Mouse (Mus musculus): ENCODE results near the gene Gngt2. TPM values are rescaled to one million over a fixed set of nuclear protein-coding genes. Genes with fewer than 3 reads are reported as not detected.

Gngt2 gene
- polyA plus RNA-seq, 1 experiment from 2014 or later = 19.5 TPM

DNA sequence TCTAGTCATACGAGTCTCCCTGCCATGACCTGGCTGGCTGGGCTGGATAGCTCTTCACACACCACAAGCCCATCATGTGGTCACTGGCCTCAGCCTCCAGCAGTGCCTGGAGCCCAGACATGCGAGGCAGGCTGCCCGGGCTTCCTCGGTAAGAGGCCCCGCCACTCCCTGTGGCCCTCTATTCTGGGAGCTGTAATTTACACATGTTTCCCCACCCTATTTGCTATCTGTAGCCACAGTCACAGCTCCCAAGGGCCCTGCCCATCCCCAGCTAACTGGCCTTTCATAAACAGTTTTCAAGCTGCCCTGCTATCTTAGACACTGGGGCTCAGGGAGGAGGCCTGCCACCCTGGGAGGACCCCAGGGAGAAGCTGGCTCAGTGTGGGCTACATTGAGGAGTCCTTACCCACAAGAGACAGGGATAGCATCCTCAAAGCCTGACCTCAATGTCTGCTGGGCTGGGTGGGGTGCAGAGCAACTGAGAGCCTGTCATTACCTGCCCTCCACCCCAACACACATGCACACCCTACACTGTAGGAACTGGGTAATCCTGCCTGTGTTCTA lies 28.5 kb upstream of the Gngt2 start:
- no peaks in the 10 kb centered on the region for H3K36me3 ChIP-seq (ENCODE audit: control insufficient read depth, insufficient read depth, low read length)
- ATAC-seq (ENCODE audit: low FRiP score, low TSS enrichment) = no peak
- no peaks in the 10 kb centered on the region for H3K4me1 ChIP-seq (ENCODE audit: control insufficient read depth, insufficient read depth, low read length)
- H3K4me3 ChIP-seq (ENCODE audit: low read length) = no peak overlapping the region
- H3K27me3 ChIP-seq (ENCODE audit: control insufficient read depth, insufficient read depth, low read length) = no peaks in the 10 kb centered on the region
- no peak overlapping the region for H3K9ac ChIP-seq (ENCODE audit: low read depth, low read length)
- H3K9me3 ChIP-seq (ENCODE audit: control insufficient read depth, low read length) = peaks cover 3% of the 10 kb centered on the region; the same call in 1 of the 2 replicates
- WGBS = 87% methylated on average over 3 of the region's 5 CpGs
- no peak overlapping the region for H3K4me2 ChIP-seq (replicated peaks; ENCODE audit: low read depth, low read length)
- no peak overlapping the region for H3K27ac ChIP-seq (ENCODE audit: low read depth, low read length)

DNA sequence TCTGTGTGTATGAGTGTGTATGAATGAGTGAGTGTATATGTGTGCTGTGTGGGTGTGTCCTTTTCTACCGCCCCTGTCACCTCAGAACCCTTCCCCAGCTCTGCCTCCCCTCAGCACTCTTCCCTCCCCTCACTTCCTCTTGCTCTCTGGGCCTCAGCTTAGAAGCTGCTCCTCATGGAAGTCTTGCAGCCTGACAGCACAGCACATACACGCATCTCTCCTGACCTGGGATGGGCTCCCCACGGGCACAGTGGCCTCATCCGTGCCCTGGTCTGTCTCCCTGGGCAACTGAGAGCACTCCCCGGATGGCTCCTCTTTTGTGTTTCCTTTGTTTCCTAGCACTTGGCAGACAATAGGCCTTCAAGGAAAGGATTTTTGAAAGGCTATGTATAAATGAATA lies 27.4 kb upstream of the Gngt2 start:
- no peak overlapping the region for H3K27ac ChIP-seq (ENCODE audit: low read depth, low read length)
- H3K36me3 ChIP-seq (ENCODE audit: control insufficient read depth, insufficient read depth, low read length) = no peaks in the 10 kb centered on the region
- 53% methylated on average over 5 of the region's 5 CpGs for WGBS
- no peak overlapping the region for H3K4me2 ChIP-seq (replicated peaks; ENCODE audit: low read depth, low read length)
- H3K9ac ChIP-seq (ENCODE audit: low read depth, low read length) = no peak overlapping the region
- no peaks in the 10 kb centered on the region for H3K27me3 ChIP-seq (ENCODE audit: control insufficient read depth, insufficient read depth, low read length)
- H3K4me1 ChIP-seq (ENCODE audit: control insufficient read depth, insufficient read depth, low read length) = no peaks in the 10 kb centered on the region
- H3K9me3 ChIP-seq (ENCODE audit: control insufficient read depth, low read length) = peaks cover 3% of the 10 kb centered on the region; the same call in 1 of the 2 replicates
- no peak for ATAC-seq (ENCODE audit: low FRiP score, low TSS enrichment)
- no peak overlapping the region for H3K4me3 ChIP-seq (ENCODE audit: low read length)

DNA sequence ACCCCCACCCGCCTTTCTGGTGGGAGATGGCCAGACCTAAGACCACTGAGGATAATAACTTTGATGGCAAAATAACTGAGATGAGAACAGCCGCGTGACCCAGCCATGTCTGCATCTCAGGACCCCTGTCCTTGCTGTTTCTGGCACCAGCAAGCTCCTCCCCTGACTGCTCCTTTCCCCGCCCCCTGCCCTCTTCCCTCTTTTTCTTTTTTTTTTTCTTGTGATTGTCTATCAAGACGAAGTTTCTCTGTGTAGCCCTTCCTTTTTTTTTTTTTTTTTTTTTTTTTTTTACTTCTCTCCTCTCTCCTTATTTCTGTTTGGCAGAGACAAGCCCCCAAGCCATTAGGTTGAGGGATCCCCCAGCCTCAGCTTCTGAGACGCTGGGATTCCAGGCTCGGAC lies 26.2 kb upstream of the Gngt2 start:
- no peak overlapping the region for H3K27ac ChIP-seq (ENCODE audit: low read depth, low read length)
- no peak overlapping the region for H3K9ac ChIP-seq (ENCODE audit: low read depth, low read length)
- ATAC-seq (ENCODE audit: low FRiP score, low TSS enrichment) = no peak
- H3K27me3 ChIP-seq (ENCODE audit: control insufficient read depth, insufficient read depth, low read length) = no peaks in the 10 kb centered on the region
- H3K36me3 ChIP-seq (ENCODE audit: control insufficient read depth, insufficient read depth, low read length) = no peaks in the 10 kb centered on the region
- 58% methylated on average over 7 of the region's 7 CpGs for WGBS
- no peak overlapping the region for H3K4me2 ChIP-seq (replicated peaks; ENCODE audit: low read depth, low read length)
- H3K4me3 ChIP-seq (ENCODE audit: low read length) = no peak overlapping the region
- no peaks in the 10 kb centered on the region for H3K4me1 ChIP-seq (ENCODE audit: control insufficient read depth, insufficient read depth, low read length)
- H3K9me3 ChIP-seq (ENCODE audit: control insufficient read depth, low read length) = peaks cover 3% of the 10 kb centered on the region; the same call in 1 of the 2 replicates

DNA sequence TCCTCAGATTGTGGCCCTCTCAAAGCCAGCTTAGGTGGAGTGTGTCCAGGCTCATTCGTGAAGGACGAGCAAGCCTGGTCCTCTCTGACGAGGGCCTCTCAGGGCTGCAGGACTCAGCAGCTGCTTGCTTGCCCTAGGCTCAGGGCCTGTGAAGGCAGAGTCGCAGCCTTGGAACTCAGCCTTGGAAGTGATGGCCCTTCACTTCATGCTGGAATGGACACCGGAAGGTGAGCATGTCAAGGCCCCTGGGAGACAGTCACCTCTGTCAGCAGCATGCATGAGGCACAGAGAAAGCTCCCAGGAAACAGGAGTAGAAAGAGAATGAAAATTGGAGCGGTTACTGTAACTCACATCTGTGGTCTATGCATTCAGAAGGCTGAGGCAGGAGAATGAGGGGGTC lies 25.3 kb upstream of the Gngt2 start:
- H3K9me3 ChIP-seq (ENCODE audit: control insufficient read depth, low read length) = peaks cover 3% of the 10 kb centered on the region; the same call in 1 of the 2 replicates
- no peaks in the 10 kb centered on the region for H3K4me1 ChIP-seq (ENCODE audit: control insufficient read depth, insufficient read depth, low read length)
- H3K4me3 ChIP-seq (ENCODE audit: low read length) = no peak overlapping the region
- no peak for ATAC-seq (ENCODE audit: low FRiP score, low TSS enrichment)
- no peaks in the 10 kb centered on the region for H3K27me3 ChIP-seq (ENCODE audit: control insufficient read depth, insufficient read depth, low read length)
- 81% methylated on average over 6 of the region's 6 CpGs for WGBS
- H3K4me2 ChIP-seq (replicated peaks; ENCODE audit: low read depth, low read length) = no peak overlapping the region
- no peak overlapping the region for H3K27ac ChIP-seq (ENCODE audit: low read depth, low read length)
- H3K36me3 ChIP-seq (ENCODE audit: control insufficient read depth, insufficient read depth, low read length) = no peaks in the 10 kb centered on the region
- H3K9ac ChIP-seq (ENCODE audit: low read depth, low read length) = no peak overlapping the region

DNA sequence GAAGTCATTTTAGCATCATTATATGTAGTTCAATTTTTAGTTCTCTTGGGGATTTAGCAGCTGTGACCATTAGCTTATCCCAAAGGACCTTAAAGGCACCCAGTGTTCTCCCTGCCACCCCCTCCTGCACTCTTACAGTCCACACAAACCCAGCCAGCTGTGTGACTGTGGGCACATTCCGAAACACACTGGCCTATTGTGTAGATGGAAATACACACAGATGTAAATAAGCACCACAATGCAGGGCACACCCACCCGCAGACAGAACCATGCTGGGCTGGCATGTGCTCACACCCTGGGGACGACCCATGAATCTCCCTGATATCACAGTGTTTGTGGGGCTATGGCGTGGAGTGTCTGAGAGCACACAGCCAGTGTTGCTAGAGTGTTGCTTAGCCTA lies 24.8 kb upstream of the Gngt2 start:
- no peak overlapping the region for H3K9ac ChIP-seq (ENCODE audit: low read depth, low read length)
- H3K4me1 ChIP-seq (ENCODE audit: control insufficient read depth, insufficient read depth, low read length) = no peaks in the 10 kb centered on the region
- H3K27ac ChIP-seq (ENCODE audit: low read depth, low read length) = no peak overlapping the region
- 73% methylated on average over 4 of the region's 4 CpGs for WGBS
- no peak overlapping the region for H3K4me3 ChIP-seq (ENCODE audit: low read length)
- no peaks in the 10 kb centered on the region for H3K27me3 ChIP-seq (ENCODE audit: control insufficient read depth, insufficient read depth, low read length)
- H3K4me2 ChIP-seq (replicated peaks; ENCODE audit: low read depth, low read length) = no peak overlapping the region
- no peaks in the 10 kb centered on the region for H3K36me3 ChIP-seq (ENCODE audit: control insufficient read depth, insufficient read depth, low read length)
- no peak for ATAC-seq (ENCODE audit: low FRiP score, low TSS enrichment)
- H3K9me3 ChIP-seq (ENCODE audit: control insufficient read depth, low read length) = peaks cover 3% of the 10 kb centered on the region; the same call in 1 of the 2 replicates

DNA sequence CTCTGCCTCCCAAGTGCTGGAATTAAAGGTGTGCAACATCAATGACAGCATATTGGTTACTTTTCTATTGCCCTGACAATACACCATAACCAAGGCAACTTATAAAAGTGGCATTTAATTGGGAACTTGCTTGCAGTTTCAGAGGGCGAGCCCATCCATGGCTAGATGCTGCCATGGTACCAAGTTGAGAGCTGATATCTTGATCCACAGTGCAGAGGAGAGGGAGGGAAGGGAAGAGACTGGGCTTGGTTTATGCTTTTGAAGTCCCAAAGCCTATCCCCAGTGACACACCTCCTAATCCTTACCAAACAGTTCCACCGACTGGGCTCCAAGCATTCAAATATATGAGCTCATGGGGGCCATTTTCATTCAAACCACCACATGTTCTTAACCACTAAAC lies 22.9 kb upstream of the Gngt2 start:
- no peak overlapping the region for H3K4me2 ChIP-seq (replicated peaks; ENCODE audit: low read depth, low read length)
- H3K9me3 ChIP-seq (ENCODE audit: control insufficient read depth, low read length) = no peaks in the 10 kb centered on the region; the same call in 1 of the 2 replicates
- H3K9ac ChIP-seq (ENCODE audit: low read depth, low read length) = no peak overlapping the region
- H3K4me1 ChIP-seq (ENCODE audit: control insufficient read depth, insufficient read depth, low read length) = no peaks in the 10 kb centered on the region
- no peak for ATAC-seq (ENCODE audit: low FRiP score, low TSS enrichment)
- H3K27me3 ChIP-seq (ENCODE audit: control insufficient read depth, insufficient read depth, low read length) = no peaks in the 10 kb centered on the region
- H3K36me3 ChIP-seq (ENCODE audit: control insufficient read depth, insufficient read depth, low read length) = no peaks in the 10 kb centered on the region
- H3K4me3 ChIP-seq (ENCODE audit: low read length) = no peak overlapping the region
- WGBS = 78% methylated on average over 2 of the region's 2 CpGs
- H3K27ac ChIP-seq (ENCODE audit: low read depth, low read length) = no peak overlapping the region

DNA sequence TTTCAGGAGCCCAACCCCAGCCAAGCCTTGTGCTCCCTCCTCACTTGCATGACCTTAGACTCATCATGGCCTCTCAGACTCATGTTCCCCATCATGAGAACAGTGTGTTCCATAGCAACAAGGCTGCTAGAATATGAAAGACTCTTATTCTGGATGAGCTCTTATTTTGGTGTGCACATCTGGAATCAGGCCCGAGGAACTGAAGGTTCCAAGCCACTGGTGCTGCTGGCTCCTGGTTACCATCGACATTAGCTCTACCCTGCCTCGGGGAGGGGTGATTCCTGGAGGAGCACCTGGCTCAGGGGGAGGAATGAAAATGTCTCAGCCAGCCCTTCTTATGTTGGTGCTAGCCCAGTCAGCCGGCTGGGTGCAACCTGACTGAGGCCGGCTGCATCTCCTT lies 22.2 kb upstream of the Gngt2 start:
- no peak overlapping the region for H3K27ac ChIP-seq (ENCODE audit: low read depth, low read length)
- H3K4me3 ChIP-seq (ENCODE audit: low read length) = no peak overlapping the region
- H3K4me1 ChIP-seq (ENCODE audit: control insufficient read depth, insufficient read depth, low read length) = no peaks in the 10 kb centered on the region
- H3K9me3 ChIP-seq (ENCODE audit: control insufficient read depth, low read length) = no peaks in the 10 kb centered on the region; the same call in 1 of the 2 replicates
- no peaks in the 10 kb centered on the region for H3K27me3 ChIP-seq (ENCODE audit: control insufficient read depth, insufficient read depth, low read length)
- H3K9ac ChIP-seq (ENCODE audit: low read depth, low read length) = no peak overlapping the region
- no peaks in the 10 kb centered on the region for H3K36me3 ChIP-seq (ENCODE audit: control insufficient read depth, insufficient read depth, low read length)
- no peak overlapping the region for H3K4me2 ChIP-seq (replicated peaks; ENCODE audit: low read depth, low read length)
- 60% methylated on average over 5 of the region's 5 CpGs for WGBS
- no peak for ATAC-seq (ENCODE audit: low FRiP score, low TSS enrichment)

DNA sequence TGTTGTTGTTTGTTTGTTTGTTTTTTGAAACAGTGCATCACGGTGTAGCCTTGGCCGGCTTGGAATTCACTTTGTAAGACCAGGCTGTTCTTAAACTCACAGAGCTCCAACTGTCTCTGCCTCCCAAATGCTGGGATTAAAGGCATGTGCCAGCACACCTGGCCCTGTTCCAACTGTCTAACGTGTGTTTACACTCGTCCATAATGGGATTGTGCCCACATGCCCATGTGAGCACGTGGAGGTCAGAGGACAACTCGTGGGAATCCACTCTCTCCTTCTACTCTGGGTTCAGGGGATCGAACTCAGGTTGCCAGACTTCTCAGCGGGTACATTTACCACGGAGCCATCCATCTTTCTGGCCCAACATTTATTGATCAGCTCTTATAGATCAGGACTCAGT lies 21.6 kb upstream of the Gngt2 start:
- no peaks in the 10 kb centered on the region for H3K36me3 ChIP-seq (ENCODE audit: control insufficient read depth, insufficient read depth, low read length)
- ATAC-seq (ENCODE audit: low FRiP score, low TSS enrichment) = no peak
- WGBS = 77% methylated on average over 9 of the region's 9 CpGs
- H3K4me3 ChIP-seq (ENCODE audit: low read length) = no peak overlapping the region
- H3K9ac ChIP-seq (ENCODE audit: low read depth, low read length) = no peak overlapping the region
- no peak overlapping the region for H3K4me2 ChIP-seq (replicated peaks; ENCODE audit: low read depth, low read length)
- no peak overlapping the region for H3K27ac ChIP-seq (ENCODE audit: low read depth, low read length)
- no peaks in the 10 kb centered on the region for H3K4me1 ChIP-seq (ENCODE audit: control insufficient read depth, insufficient read depth, low read length)
- no peaks in the 10 kb centered on the region for H3K27me3 ChIP-seq (ENCODE audit: control insufficient read depth, insufficient read depth, low read length)
- no peaks in the 10 kb centered on the region; the same call in 1 of the 2 replicates for H3K9me3 ChIP-seq (ENCODE audit: control insufficient read depth, low read length)

DNA sequence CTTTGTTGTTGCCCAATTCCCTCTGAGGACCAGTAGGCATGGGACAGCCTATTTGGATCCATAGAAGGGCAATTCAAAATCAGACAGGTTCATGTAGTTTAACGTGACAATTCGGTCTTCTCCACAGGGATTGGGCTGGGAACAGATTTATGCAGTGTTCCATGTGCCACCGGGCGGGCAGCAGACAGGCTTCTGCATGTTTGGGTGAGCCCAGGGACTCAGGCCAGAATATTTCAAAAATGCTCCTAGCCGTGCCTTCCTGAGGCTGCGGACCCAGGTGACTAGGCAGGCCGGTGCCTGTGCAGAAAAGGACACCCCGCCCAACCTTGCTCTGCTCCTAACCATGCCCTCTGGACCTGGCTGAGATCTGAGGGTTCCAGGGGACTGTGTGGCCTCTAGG lies 17.9 kb upstream of the Gngt2 start:
- no peak for ATAC-seq (ENCODE audit: low FRiP score, low TSS enrichment)
- Histone ChIP-seq H3K36me3 (ENCODE audit: control insufficient read depth, insufficient read depth, low read length) (no peaks in the 10 kb centered on the region), H3K4me2 (replicated peaks; ENCODE audit: low read depth, low read length) (no peak overlapping the region), H3K4me1 (ENCODE audit: control insufficient read depth, insufficient read depth, low read length) (no peaks in the 10 kb centered on the region), H3K27me3 (ENCODE audit: control insufficient read depth, insufficient read depth, low read length) (no peaks in the 10 kb centered on the region), H3K4me3 (ENCODE audit: low read length) (no peak overlapping the region), H3K9ac (ENCODE audit: low read depth, low read length) (no peak overlapping the region), H3K27ac (ENCODE audit: low read depth, low read length) (no peak overlapping the region), H3K9me3 (ENCODE audit: control insufficient read depth, low read length) (no peaks in the 10 kb centered on the region; the same call in 1 of the 2 replicates)
- WGBS = 86% methylated on average over 8 of the region's 8 CpGs
